Mouse (Mus musculus) pancreas, adult 10 weeks (tissue): ENCODE measurements around the gene Golga4. TPM values are rescaled to one million over a fixed set of nuclear protein-coding genes. Genes with fewer than 3 reads are reported as not detected.

Experiments used
- polyA plus RNA-seq: library from polyadenylated mRNA; stranded (reverse); fragments of 350-450 nt; fragmentation: Illumina TruSeq; extraction: RNeasy Lipid Tissue Mini Kit (QIAGEN cat#74804); gene quantifications from one replicate; pipeline ENCODE4 v1.2.3, GENCODE M21; 2015; ENCODE audit warnings: low read depth, low replicate concordance; ENCODE audit not compliant: insufficient read depth

Gene Golga4
- 31.4 TPM for polyA plus RNA-seq

DNA sequence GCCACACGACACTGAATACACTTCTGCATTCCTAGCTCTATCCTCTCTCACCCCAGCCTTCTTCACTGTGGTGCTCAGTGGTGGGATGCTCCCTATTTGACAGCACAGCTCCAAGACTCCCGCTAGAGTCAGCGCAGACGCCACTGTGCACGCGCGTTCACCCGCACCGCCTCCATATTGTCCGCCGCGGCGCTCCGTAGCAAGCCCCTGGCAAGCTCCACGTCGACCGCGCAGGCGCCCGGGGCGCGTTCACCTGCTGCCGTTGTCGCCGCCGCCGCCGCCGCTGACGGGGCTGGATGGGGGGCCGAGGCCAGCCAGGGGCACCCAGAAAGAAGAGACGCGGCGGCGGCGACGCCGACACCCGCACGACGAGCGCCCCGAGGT lies at the start of gene Golga4:
TSS of gene Golga4 (plus strand) at position 248 of the 384 bp plus-strand sequence.

DNA sequence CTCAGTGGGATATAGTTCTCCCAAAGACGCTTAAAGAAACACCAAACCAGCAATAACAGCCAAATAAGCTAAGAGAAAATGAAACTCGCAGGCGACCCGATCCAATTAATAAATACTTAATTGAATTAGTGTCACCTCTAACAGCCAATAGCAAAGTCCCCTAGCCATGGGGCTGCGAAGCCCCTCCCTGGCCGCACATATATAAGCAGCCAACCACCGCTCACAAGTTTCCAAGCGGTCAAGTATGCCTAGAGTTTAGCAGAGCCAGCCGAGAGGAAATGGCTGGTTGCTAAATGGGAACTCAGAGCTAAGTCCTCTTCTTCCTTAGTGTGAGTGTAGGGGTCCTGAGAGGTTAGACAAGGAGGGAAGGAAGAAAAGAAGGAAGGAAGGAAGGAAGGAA lies 28.1 kb upstream of the Golga4 start, which contains the start of gene Eomes:
TSS of gene Eomes (plus strand) at position 252 of the 400 bp plus-strand sequence.

DNA sequence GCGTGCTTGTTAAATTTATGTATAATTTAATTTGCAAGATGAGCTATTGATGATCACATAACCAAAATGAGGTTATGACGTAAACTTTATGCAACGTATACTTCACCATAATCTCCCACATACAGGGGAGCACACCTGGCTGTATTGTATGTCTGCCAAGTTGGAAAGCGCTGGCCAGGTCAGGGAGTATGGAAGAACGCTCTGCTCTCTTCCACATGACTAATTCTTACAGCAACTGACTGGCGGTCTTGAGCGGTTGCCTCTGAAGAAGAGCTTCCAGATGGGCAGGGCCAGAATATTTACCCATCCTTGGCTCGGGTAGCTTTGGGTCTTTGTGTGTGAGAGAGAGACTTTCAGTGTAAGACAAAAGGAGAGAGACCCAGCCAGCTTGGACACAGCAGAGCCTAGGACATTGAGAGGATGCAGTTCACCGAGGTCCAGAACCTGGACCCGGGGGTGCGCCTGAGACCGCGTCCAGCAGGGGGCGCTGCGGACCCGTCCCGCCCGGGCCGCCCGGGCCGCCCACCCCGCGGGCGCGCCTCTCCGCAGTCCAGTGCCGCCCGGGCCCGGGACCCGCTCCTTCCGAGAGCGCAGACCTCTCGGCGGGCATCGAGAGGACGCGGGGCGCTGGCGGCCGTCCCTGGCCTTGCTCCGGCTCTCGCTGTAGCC lies 100.2 kb downstream of the Golga4 start, which contains the start of gene Itga9:
TSS of gene Itga9 (plus strand) at position 543 of the 669 bp plus-strand sequence.

Other genes with a start within 250 kb of the Golga4 start
- not detected for gene Eomes, start 28.1 kb upstream of the Golga4 start, polyA plus RNA-seq
- 3.5 TPM for gene Itga9, start 100.4 kb downstream of the Golga4 start, polyA plus RNA-seq